Mouse (Mus musculus): ENCODE data around the gene Fam189a2.

The Fam189a2 gene

GRCm38 (mm10) chr19:23925541-23925940 is 105.3 kb downstream of the Fam189a2 start:
- DNase-seq (ENCODE audit: low spot score) = no peak

- no peak for DNase-seq (ENCODE audit: low spot score)
Measured at GRCm38 (mm10) chr19:23924791-23925190, 106.0 kb downstream of the Fam189a2 start.

GRCm38 (mm10) chr19:23924057-23924456 is 106.8 kb downstream of the Fam189a2 start:
- no peak for DNase-seq (ENCODE audit: low spot score)
